Mouse (Mus musculus) liver, embryonic 11.5 days (tissue): ENCODE results near the gene Defb33. TPM values are rescaled to one million over a fixed set of nuclear protein-coding genes. Genes with fewer than 3 reads are reported as not detected.

ENCODE experiments used
- polyA plus RNA-seq: library from polyadenylated mRNA; unstranded; fragments of >200 nt; fragmentation: Nextera tagmentation; extraction: Ambion mirVana; gene quantifications from 2 replicates; pipeline ENCODE4 v1.2.1, GENCODE M21; 2014

Gene Defb33
- polyA plus RNA-seq, 1 experiment from 2014 or later: not detected

Other genes with a start within 250 kb of the Defb33 start
- not detected in 2 replicates for gene Gm15056, start 10.0 kb downstream of the Defb33 start, polyA plus RNA-seq
- gene Gm6040, start 29.4 kb downstream of the Defb33 start, polyA plus RNA-seq: not detected in 2 replicates
- not detected in 2 replicates for gene AY761185, start 52.0 kb downstream of the Defb33 start, polyA plus RNA-seq
- gene Defa21, start 132.9 kb downstream of the Defb33 start, polyA plus RNA-seq: not detected in 2 replicates
- gene Defa23, start 162.4 kb downstream of the Defb33 start, polyA plus RNA-seq: not detected in 2 replicates
- not detected in 2 replicates for gene Defa35, start 172.4 kb downstream of the Defb33 start, polyA plus RNA-seq
- not detected in 2 replicates for gene Defa25, start 191.8 kb downstream of the Defb33 start, polyA plus RNA-seq
- not detected in 2 replicates for gene Gm14851, start 203.4 kb downstream of the Defb33 start, polyA plus RNA-seq
- not detected in 2 replicates for gene Defa30, start 242.0 kb downstream of the Defb33 start, polyA plus RNA-seq